Mouse (Mus musculus) cerebellum, adult 2 months (tissue): ENCODE measurements at regions not wholly inside any gene's neighbourhood (a gene's known extent, or its start where the extent isn't known, plus 50 kb on each side); places are given as distances from the start of the nearest gene placed in this dataset.

Source experiments
- CTCF ChIP-seq: fragments of 200-500 bp; IDR thresholded peaks from 2 replicates; pipeline ENCODE4 v1.5.1; 2011; ENCODE audit warnings: low read depth, mild to moderate bottlenecking, control low read depth, low read length, moderate library complexity, borderline replicate concordance; ENCODE audit not compliant: insufficient read depth
- POLR2A ChIP-seq: fragments of 200-500 bp; IDR thresholded peaks from 2 replicates; pipeline ENCODE4 v1.6.1; 2011; ENCODE audit warnings: low read length, control low read depth, borderline replicate concordance; ENCODE audit not compliant: insufficient read depth

DNA sequence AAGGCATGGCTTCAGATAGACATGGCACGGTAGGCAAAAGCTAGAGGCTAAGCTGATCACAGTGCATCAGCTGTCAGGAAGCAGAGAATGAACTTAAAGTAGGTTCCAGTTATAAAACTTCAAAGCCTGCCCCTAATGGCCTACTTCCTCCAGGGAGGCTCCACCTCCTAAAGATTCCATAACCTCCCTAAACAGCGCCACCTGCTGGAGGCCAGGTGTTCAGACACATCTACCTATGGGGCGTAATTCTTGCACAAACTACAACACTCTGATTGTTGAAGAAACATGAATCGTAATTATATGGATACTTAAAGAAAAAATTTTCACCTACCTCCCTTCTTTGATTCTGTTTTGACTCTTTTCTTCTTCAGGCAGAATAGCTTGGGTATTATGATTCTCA is 277.0 kb upstream of the Tmem132c start:
- TF ChIP-seq CTCF (no peak), POLR2A (no peak)
